Mouse (Mus musculus): Measurements from ENCODE around the gene Gm47841. TPM values are rescaled to one million over a fixed set of nuclear protein-coding genes. Genes with fewer than 3 reads are reported as not detected.

The Gm47841 gene
- total RNA-seq (2021): not detected
- long read RNA-seq, experiment 1: 0 reads
- long read RNA-seq, experiment 2: 0 reads

DNA sequence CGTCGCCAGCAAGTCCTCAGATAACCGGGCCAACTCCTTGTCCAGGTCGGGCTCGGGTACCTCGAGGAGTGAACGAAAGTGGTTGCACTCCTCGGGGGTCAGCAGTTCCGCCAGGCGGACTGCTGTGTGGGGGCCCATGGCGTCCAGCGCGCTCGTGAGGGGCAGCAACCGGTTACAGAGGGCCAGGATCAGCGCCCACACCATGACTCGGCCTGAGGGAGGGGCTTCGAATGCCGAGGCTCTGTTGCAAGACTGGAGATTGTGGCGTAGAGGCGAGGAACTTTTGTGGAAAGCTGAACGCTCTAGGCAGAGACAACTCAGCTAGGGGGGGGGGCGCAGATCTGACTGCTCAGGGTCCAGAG lies at the start of gene Gm47841:
Gene Gm47841 (minus strand): TSS at position 204 of the 362 bp plus-strand sequence.
- DNase-seq: no peak

- DNase-seq: no peak
These were observed 48.2 kb upstream of the Gm47841 start for GRCm38 (mm10) chr15:101095392-101095791.

DNA sequence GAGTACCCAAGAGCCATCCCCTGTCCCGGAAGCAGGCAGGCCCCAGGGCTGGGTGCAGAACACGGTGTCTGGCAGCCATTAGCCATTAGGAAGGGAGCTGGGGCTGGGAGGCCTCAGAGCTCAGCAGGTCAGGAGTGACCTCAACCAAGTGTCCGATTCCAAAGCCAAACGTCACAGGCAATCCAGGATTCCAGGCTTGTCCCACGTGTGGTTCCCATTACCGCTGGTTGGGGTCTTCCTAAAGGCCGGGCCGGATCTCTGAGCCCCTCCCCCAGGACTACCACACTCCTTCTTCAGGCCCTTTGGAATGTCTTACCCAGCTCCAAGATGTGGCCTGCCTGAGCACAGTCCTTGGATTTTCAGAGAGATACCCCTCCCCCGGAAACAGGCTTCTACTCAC lies 47.8 kb upstream of the Gm47841 start:
- no peak for DNase-seq

DNA sequence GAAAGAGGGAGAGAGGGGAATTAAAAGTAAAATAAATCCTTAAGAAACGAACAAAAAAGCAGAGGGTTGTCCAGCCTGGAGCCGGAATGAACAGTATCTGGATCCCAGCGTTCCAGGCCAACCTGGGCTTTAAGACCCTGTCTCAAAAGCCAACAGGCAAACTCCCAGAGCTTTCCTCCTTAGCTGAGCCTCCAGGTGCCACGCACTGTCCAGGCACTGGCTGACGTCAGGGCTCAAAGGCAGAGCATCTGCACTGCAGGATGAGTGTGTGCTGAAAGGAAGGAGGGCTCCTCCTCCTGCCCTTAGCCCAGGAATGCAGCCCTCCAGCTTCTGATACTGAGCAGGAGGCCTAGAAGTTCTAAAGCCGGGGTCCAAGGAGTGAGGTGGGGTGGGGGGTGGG lies 46.8 kb upstream of the Gm47841 start:
- no peak for DNase-seq

DNA sequence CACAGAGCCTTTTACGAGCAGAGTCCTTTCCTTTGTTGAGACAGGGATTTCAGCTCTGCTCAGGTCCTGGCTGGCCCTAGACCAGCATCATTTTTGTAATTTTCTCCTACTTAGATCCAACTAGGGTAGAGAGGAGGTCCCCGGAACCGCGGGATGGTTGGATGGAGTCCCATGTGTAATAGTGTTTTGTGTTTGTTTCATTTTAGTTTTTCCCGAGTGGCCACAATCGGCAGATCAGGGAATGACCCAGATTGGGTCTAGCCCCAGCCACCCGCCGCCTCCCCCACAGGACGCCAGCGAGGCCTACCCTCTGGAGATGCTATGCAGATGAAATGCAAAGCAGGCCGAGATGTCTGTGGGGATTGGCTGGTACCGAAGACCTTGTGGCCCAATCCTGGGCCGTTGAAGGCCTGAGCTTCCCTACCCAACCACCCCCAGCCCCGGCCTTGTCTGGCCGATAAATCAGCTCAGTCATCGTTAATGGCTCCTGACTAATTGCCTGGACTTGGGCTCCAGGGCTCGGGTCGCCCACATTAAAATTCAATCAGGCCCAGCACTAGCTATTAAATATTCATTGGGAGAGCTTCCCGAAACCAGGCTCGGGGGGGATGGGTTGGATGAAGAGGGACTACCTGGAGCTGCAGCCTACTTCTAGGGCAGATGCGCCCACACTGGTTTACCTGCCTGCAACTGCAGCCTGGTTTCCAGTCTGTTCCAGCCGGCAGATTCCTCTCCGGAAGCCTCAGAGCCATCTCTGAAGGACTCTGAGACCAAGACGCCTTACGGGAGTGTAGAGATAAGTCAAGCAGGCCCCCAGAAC lies 45.8 kb upstream of the Gm47841 start:
- no peak for DNase-seq

DNA sequence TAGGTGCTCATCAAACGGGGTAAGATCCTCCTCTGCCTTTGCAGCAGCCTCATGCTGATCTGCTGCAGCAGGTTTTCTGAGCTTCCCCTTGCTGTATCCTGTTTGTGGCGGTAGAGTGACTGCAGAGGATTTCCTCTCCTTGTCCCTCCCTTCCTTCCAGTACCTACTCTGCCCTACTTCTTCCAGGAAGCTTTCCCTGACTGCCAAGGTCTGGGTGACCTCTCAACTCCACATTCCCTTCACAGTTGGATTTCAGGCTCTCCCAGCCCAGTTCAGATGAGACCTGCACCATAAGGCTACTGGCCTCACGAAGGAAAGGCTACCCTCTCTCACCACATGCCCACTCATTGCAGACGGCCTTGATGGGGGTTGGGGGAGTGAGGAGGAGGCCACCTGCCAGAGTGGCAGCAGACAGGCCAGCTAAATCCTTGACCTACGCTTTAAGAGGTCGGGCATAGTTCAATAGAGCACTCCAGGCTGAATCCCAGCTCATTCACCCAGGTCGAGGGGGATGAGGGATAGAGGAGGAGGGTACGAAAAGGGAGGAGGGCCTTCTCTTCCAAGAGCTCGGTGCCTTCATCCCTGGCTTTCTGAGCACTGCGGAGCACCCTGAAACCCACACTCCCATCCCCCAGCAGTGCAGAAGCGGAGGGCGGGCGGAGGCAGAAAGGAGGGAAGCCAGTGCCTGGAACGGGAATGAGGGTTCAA lies 45.1 kb upstream of the Gm47841 start:
- no peak for DNase-seq

DNA sequence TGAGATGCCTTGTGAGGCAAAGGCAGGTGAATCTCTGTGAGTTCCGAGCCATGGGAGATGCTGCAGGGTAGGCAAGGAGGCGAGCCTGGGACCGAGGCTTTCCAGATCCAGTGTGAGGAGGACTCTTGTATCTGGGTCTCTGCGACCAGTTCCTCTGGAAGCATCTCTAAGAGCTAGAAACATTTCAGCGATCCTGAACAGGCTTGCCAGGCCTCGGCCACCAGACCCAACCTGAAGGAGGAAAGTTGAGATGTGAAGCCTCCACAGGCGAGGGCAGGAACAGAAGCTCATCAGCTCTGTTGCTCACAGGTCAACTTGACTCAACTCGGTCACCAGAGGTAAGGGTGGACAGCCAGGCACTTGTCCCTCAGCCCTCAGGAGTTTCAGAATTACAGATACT lies 44.4 kb upstream of the Gm47841 start:
- DNase-seq: no peak

DNA sequence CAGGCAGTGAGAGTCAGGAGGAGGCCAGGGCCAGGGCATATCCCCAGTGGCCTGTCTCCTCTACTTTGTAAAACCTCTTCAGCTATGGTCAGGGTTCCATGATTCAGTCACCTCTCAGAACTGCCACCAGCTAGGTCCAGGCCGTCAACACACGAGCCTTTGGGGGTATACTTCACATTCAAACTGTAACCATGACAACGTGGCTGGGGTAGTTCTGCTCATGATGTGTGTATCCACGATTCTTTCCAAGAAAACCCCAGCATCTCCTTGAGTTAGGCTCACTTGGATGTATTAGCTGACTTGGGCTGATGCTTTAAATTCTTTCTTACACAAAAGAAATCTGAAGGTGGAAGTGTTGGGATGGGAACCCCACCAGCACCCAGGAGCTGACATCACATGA lies 41.1 kb upstream of the Gm47841 start:
- DNase-seq: no peak

DNA sequence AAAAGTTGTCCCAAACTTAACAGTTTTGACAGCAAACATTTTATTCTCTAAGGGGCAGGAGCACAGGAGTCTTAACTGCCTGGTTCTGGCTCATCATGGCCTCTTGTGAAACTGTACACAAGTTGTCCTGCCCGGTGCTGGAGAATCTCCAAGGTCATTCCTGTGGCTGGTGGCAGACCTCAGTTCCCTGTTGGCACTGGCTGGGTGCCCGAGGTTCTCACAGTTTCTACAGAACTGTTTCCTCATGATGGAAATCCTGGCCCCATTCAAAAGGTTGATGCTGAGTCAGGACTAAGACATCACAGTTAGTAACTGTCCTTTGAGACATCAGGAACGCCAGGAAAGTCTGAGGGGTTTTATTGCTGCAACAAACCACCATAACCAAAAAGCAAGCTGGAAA lies 39.8 kb upstream of the Gm47841 start:
- no peak for DNase-seq

- DNase-seq: no peak
These were observed 39.3 kb upstream of the Gm47841 start for GRCm38 (mm10) chr15:101086451-101086850.

GRCm38 (mm10) chr15:101084499-101084898 lies 37.3 kb upstream of the Gm47841 start:
- no peak for DNase-seq

GRCm38 (mm10) chr15:101082236-101082635 lies 35.0 kb upstream of the Gm47841 start:
- DNase-seq: no peak

GRCm38 (mm10) chr15:101081035-101081548 lies 33.9 kb upstream of the Gm47841 start:
- DNase-seq: no peak

- no peak for DNase-seq
These were observed 32.9 kb upstream of the Gm47841 start for GRCm38 (mm10) chr15:101080031-101080520.

- DNase-seq: peak; percentile 80
These were observed 31.5 kb upstream of the Gm47841 start for GRCm38 (mm10) chr15:101078731-101079156.

- peak; percentile 52 for DNase-seq
These were observed 30.9 kb upstream of the Gm47841 start, which contains the start of gene Fignl2 for GRCm38 (mm10) chr15:101077813-101078730. Fignl2 (minus strand) TSS chr15:101078567.

GRCm38 (mm10) chr15:101077001-101077812 lies 30.0 kb upstream of the Gm47841 start:
- no peak for DNase-seq

DNA sequence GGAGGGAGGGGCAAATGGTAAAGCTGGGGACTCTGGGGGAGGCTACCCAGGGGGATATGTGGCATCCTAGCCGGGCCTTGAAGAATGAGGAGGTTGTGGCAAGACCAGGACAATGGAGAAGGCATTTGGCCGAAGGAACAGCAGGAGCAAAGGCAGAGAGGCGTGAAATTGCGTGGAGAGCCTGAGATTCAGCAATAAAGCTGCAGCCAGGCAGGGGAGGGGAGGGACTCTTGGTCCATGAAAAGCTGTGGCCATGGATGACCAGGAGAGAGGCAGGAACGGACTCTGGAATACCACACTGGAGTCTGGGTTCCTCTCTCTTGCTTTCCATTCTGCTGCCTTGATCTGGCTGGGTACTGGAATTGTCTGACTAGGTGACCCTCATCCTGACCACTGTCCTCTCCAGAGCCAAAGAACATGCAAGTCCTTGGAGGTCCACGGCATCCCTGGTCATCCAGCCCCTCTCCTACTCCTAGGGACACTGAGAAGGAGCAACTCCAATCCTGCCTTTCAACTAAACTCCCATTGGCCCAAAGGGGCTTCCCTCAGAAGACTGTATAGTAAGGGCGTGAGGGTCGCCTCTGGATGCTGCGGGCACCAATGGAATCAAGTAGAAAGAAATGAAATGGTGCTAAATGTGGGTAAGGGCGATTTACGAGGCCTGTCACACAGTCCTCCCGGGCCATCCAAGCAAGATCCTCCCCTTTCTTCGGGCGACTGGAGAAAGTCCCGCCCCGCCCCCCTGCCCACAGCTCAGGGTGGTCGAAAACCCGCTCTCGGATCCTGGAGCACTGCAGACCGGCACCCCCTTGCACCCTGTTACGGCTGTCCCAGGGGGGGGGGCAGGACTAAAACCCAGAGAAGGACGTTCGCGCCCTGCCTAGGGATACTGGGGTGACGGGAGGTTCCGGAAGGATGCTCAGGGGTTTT lies 29.1 kb upstream of the Gm47841 start:
- DNase-seq: no peak

- DNase-seq: no peak
These were observed 28.5 kb upstream of the Gm47841 start for GRCm38 (mm10) chr15:101075656-101076055.

DNA sequence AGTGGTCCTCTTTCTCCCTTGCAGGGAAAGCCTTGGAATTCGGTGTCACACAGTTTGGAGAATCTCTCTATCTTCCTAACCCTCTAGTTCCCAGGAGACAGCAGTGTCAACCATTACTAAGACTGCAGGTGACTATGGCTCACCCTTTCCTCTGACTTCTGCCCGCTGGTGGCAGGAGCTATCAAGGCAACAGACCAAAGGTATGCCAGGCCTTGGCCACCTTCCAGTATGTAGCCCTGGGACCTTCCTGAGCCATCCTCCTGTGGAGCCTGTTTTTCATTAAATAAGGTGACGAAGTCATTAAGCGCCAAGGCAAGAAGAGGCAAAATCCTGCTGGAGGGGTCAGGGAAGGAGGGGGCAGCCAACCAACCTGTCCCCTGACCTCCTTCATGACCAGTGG lies 28.0 kb upstream of the Gm47841 start:
- no peak for DNase-seq
